Mouse (Mus musculus) ES-Bruce4 (cell line): ENCODE data around the gene Slc7a1. TPM values are rescaled to one million over a fixed set of nuclear protein-coding genes. Genes with fewer than 3 reads are reported as not detected.
A peak's percentile ranks its signal among the peaks of the same experiment; 100 is the strongest.

Experiments used
- H3K27ac ChIP-seq: 2 replicates; pipeline ENCODE4 v1.5.1; 2012; ENCODE audit warnings: low read length, inconsistent platforms; ENCODE audit not compliant: insufficient read depth
- H3K27me3 ChIP-seq: 2 replicates; pipeline ENCODE4 v1.6.1; 2012; ENCODE audit warnings: mild to moderate bottlenecking, low read length, inconsistent platforms; ENCODE audit not compliant: control insufficient read depth, poor library complexity, insufficient read depth, severe bottlenecking
- H3K36me3 ChIP-seq: 2 replicates; pipeline ENCODE4 v1.6.1; 2012; ENCODE audit warnings: inconsistent platforms, mild to moderate bottlenecking, low read length, moderate library complexity; ENCODE audit not compliant: control insufficient read depth, poor library complexity, insufficient read depth, severe bottlenecking
- H3K4me1 ChIP-seq: one replicate; pipeline ENCODE4 v1.8.1; 2011; ENCODE audit warnings: low read length; ENCODE audit not compliant: control insufficient read depth, insufficient read depth
- H3K4me3 ChIP-seq: 2 replicates; pipeline ENCODE4 v1.5.1; 2011; ENCODE audit warnings: low read depth, mild to moderate bottlenecking, low read length
- H3K9ac ChIP-seq: 2 replicates; pipeline ENCODE4 v1.6.1; 2012; ENCODE audit warnings: low read depth, mild to moderate bottlenecking, inconsistent platforms; ENCODE audit not compliant: poor library complexity, severe bottlenecking
- H3K9me3 ChIP-seq: replicated peaks from 2 replicates; pipeline ENCODE4 v1.6.1; 2012; ENCODE audit warnings: mild to moderate bottlenecking, low read length, inconsistent platforms; ENCODE audit not compliant: control insufficient read depth, poor library complexity, insufficient read depth, severe bottlenecking
- CTCF ChIP-seq: IDR thresholded peaks from one replicate; pipeline ENCODE4 v1.8.1; 2011; ENCODE audit warnings: low read depth, low read length
- EP300 ChIP-seq: IDR thresholded peaks from 2 replicates; pipeline ENCODE4 v1.6.1; 2011; ENCODE audit warnings: low read depth, low read length; ENCODE audit not compliant: insufficient read depth
- POLR2A ChIP-seq: IDR thresholded peaks from one replicate; pipeline ENCODE4 v1.8.1; 2011; ENCODE audit warnings: low read length; ENCODE audit not compliant: insufficient read depth
- polyA plus RNA-seq: library from polyadenylated mRNA; stranded (reverse); fragments of >200 nt; gene quantifications from 2 replicates; pipeline ENCODE4 v1.2.4, GENCODE M21; 2011; ENCODE audit warnings: low read depth; ENCODE audit not compliant: missing spikeins, insufficient read depth, insufficient read length

Slc7a1 gene
- polyA plus RNA-seq, 1 experiment, result 27.1 TPM

GRCm38 (mm10) chr5:148314931-148315330 is 84.8 kb downstream of the Slc7a1 start:
- Histone ChIP-seq H3K4me1 (no peaks in the 10 kb centered on the region), H3K36me3 (no peaks in the 10 kb centered on the region), H3K27me3 (no peaks in the 10 kb centered on the region), H3K9ac (no peak overlapping the region), H3K9me3 (no peaks in the 10 kb centered on the region), H3K4me3 (no peak overlapping the region), H3K27ac (no peak overlapping the region)
- TF ChIP-seq EP300 (no peak), CTCF (no peak), POLR2A (no peak)

DNA sequence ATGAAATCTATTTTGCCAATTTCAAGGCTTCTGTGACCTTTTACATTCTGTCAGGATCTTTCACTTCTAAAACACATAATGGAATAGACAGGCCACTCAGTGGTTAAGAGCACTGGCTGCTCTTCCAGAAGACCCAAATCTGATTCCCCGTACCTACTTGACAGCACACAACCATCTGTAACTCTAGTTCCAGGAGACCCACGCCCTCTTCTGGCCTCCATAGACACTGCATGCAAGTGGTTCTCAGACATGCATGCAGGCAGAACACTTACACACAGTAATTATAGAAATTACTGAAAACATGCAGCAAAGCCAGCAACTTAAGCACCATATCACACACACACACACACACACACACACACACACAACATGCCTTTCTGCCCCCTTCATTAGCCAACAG is 87.3 kb downstream of the Slc7a1 start:
- H3K27ac ChIP-seq, result no peak overlapping the region
- H3K9ac ChIP-seq, result no peak overlapping the region
- TF ChIP-seq POLR2A, result no peak
- TF ChIP-seq CTCF, result peak; percentile 38
- H3K36me3 ChIP-seq, result no peaks in the 10 kb centered on the region
- H3K27me3 ChIP-seq, result no peaks in the 10 kb centered on the region
- H3K4me3 ChIP-seq, result no peak overlapping the region
- H3K9me3 ChIP-seq, result peaks cover 3% of the 10 kb centered on the region; the same call in 1 of the 2 replicates
- H3K4me1 ChIP-seq, result no peaks in the 10 kb centered on the region

DNA sequence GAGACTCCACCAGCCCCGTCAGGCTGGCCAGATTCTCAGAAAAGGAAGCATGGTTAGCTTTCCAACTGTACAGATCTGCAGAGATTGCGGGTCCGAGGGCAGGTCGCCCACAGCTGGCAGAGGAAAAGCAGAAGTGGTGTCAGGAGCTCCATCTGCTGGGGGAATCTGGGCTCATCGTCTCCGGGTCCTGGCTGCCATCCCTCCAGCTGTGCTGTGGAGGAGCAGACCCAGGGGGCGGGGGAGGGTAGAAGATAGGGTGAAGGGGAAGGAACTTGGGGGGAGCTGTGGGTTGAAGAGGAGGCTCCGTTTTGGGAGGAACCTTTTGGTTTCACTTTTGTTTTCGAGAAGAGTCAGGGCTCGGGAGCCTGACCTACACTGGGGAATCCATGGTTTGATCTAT is 88.9 kb downstream of the Slc7a1 start:
- Histone ChIP-seq H3K27me3 (no peaks in the 10 kb centered on the region), H3K36me3 (no peaks in the 10 kb centered on the region), H3K9me3 (peaks cover 3% of the 10 kb centered on the region; the same call in 1 of the 2 replicates), H3K4me1 (no peaks in the 10 kb centered on the region), H3K27ac (no peak overlapping the region), H3K9ac (no peak overlapping the region), H3K4me3 (no peak overlapping the region)
- TF ChIP-seq EP300, result no peak
- no peak for TF ChIP-seq POLR2A
- TF ChIP-seq CTCF, result peak; percentile 30

DNA sequence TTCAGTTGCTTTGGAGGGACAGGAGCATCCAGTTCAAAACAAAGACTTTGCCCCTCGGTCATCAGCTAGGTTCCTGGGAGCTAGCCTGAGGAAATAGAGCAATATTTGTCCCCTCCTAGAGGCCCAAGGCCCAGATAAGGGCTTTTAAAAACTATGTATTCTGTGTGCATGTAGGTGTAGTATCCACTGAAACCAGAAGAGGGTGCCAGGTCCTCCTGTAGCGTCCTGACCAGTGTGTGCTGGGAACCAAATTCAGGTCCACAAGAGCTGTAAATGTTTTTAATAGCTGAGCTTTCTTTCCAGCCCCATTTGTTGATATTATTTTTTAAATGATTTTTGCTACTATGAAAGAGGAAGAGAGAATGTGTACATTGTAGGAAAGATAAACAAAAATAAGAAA is 95.6 kb downstream of the Slc7a1 start:
- Histone ChIP-seq H3K4me3 (no peak overlapping the region), H3K9me3 (peaks cover 3% of the 10 kb centered on the region; the same call in 1 of the 2 replicates), H3K36me3 (no peaks in the 10 kb centered on the region), H3K4me1 (no peaks in the 10 kb centered on the region), H3K27me3 (no peaks in the 10 kb centered on the region), H3K9ac (no peak overlapping the region), H3K27ac (no peak overlapping the region)
- no peak for TF ChIP-seq EP300
- peak; percentile 28 for TF ChIP-seq CTCF

DNA sequence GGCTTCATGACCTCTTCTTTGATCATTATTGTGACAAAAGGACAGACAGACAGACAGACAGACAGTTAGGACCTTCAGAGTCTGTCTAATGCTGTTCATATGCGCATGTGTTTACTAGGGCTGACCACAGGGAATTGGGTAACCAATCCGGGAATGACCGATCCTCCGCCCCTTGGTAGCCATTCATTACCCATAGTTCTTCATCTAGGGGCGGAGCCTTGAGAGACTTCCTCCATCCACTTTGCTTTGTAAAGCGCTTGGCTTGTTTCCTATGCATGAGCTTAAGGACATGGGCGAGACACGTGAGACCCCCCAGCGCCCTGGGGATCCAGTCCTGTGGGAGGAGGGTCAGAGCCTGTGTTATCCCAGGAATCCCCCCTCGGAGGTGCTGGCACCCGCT is 96.7 kb downstream of the Slc7a1 start:
- H3K9me3 ChIP-seq, result no peaks in the 10 kb centered on the region
- H3K27ac ChIP-seq, result no peak overlapping the region
- H3K36me3 ChIP-seq, result no peaks in the 10 kb centered on the region
- peak overlapping the region; percentile 84 for H3K4me3 ChIP-seq
- peak overlapping the region; percentile 26; the same call in 1 of the 2 replicates for H3K9ac ChIP-seq
- no peaks in the 10 kb centered on the region for H3K27me3 ChIP-seq
- H3K4me1 ChIP-seq, result no peaks in the 10 kb centered on the region
- no peak for TF ChIP-seq EP300
- TF ChIP-seq CTCF, result no peak
- no peak for TF ChIP-seq POLR2A

GRCm38 (mm10) chr5:148293346-148293745 is 106.4 kb downstream of the Slc7a1 start:
- Histone ChIP-seq H3K27me3 (no peaks in the 10 kb centered on the region), H3K36me3 (no peaks in the 10 kb centered on the region), H3K9ac (no peak overlapping the region), H3K4me3 (no peak overlapping the region), H3K9me3 (no peaks in the 10 kb centered on the region), H3K4me1 (no peaks in the 10 kb centered on the region), H3K27ac (no peak overlapping the region)
- TF ChIP-seq EP300 (no peak), CTCF (peak; percentile 84)
